Mouse (Mus musculus) layer of hippocampus, adult 9-11 months (tissue): ENCODE data around the gene Speg.

Experiments used
- DNase-seq: peaks from one replicate; pipeline ENCODE4 v3.0.0; 2022

The Speg gene

DNA sequence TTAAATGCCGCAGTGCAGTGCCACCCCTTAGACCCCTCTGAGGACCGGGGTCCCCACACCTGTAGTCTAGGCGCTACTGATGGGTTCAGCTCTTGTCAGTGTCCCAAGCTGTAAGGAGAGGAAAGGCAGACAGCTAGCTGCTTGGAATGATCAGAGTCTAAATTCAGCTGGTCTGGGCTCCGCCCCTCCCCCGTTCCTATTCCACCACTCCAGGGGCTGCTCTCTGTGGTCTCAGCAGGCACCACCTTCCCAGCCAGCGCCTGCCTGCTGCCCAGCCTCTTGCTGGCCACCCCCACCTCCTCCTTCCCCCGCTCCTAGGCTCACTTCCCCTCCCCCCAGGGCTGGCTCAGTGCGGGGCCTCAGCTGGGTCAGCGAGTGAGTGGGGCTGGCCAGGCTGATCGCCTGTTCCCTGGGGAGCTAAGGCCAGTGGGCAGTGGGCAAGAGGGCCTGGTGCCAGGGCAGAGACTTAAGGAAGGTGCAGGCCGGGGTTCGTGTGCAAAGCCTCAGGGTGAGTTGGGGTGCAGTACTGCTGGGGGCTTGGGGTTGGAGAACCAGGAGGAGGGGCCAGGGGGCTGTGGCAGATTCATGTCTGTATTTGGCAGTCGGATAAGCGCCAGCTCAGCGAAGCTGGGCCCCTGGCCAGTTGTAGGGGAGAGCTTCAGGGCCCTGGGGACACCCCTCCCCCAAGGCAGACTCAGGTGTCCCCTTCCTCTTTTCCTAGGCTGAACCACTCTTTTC lies 24.8 kb downstream of the Speg start:
- peak; percentile 75 for DNase-seq

DNA sequence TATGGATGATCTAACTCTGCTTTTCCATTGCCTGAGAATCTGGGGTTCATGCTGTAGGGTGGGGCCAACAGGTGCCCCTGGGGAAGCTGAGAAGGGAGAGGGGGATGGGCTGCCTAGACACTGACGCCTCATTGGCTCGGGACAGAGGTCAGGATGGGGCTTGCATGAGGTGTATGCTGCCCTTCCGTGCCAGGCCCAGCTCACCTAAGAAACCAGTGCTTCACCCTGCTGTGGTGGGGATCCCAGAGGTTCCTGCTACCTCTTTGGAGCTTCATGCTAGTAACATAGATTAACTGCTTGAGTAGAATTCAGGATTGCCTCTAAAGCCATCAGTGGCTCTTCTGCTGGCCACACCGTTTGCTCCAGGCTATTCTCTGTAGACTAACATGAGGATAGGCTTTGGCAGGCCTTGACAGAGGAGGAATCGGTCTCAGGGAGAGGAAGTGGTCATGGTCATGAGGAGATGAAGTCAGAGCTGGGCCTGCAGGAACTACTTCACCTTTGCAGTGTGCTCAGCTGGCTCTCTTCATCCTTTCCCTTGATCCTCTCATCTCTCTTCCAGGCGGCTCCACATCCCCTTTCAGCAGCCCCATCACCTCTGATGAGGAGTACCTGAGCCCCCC lies 25.5 kb downstream of the Speg start:
- no peak for DNase-seq

DNA sequence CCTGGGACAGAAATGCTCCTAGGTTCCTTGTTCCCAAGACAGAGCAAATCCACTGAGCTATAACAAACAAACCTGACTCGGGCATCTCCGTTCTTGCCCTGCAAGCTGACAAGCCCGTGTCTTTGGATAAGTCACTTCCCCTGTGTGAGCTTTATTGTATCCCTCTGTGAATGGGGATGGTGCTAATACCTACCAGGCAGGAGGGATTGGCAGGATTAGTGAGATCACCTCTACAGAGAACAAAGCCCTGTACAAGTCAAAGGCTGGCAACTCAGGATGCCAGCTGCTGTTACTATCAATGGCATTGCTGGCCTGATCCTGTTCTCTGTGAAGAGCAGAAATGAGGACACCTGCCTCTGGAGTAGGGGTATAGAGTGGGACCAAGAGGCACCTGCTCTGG lies 30.4 kb downstream of the Speg start:
- no peak for DNase-seq

DNA sequence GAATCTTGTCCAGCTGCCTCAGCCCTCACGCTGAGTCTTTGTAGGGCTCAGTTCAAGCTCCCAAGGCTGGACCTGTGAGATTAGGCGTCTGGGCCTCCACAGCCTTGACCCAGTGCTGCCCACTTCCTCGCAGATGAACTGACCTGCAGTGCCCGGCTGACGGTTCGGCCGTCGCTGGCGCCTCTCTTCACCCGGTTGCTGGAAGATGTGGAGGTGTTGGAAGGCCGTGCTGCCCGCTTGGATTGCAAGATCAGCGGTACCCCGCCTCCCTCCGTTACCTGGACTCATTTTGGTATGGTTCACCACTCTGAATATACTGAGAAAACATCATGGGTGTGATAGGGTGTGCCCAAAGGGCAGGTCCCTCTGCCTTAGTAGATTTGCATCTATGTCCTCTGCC lies 31.1 kb downstream of the Speg start:
- no peak for DNase-seq

DNA sequence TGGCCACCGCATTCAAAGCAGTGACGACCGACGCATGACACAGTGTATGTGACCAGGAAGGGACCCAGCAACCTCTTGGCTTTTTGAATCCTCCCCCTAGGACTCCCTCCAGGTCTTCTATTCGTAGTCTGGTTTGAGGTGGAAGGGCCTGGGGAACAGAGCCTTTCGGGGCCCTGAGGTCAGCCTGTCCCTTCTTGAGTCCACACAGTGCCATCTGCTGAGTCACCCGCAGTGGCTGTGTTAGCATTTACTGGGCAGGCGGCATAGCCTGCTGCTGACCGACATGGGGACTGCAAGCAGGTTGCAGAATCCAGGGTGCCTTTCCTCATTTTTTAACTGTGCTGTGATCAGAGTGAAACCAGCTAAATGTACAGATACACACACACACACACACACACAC lies 32.0 kb downstream of the Speg start:
- no peak for DNase-seq

DNA sequence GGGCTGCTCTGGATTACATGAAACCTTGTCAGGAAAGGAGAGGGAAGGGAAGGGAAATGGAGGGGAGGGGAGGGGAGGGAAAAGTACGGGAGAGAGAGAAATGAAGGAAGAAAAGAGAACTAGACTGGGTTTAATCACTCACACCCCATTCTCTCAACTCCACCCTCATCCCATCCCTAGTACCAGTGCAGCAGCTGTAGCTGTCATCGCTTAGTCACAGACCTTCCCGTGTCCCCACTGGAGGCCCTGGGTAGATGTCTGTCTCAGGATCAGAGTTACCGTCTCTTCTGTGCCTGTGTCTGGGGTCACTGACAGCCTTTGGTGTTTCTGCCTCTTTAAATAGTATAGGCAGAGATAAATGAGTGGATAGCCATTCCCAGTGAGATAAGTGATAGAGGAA lies 33.1 kb downstream of the Speg start:
- no peak for DNase-seq

DNA sequence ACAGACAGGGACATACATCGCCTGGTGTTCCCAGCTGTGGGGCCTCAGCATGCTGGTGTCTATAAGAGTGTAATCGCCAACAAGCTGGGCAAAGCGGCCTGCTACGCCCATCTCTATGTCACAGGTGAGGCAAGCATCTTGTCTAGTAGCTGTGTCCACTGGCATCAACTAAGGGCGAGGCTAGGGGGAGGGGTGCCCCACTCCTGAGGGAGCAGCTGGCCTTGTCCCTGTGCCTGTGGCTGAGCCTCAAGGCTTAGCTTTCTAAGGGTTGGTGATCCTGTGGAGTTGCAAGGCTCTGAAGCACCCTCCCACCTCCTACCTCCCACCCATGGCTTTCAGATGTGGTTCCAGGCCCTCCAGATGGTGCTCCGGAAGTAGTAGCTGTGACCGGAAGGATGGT lies 34.9 kb downstream of the Speg start:
- no peak for DNase-seq

DNA sequence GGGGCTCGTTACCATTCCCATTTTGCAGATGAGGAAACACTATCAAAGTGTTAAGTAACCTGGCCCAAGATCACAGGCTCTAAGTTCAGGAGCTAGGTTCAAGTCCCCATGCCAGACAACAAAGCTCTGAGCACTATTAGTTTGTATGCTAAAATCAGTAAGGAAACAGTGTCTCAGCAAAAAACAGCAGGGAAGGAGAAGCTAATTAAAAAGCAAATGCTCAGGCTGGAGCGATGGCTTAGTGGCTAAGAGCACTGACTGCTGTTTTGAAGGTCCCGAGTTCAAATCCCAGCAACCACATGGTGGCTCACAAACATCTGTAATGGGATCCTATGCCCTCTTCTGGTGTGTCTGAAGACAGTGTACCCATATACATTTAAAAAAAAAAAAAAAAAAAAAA lies 37.1 kb downstream of the Speg start:
- DNase-seq: no peak

DNA sequence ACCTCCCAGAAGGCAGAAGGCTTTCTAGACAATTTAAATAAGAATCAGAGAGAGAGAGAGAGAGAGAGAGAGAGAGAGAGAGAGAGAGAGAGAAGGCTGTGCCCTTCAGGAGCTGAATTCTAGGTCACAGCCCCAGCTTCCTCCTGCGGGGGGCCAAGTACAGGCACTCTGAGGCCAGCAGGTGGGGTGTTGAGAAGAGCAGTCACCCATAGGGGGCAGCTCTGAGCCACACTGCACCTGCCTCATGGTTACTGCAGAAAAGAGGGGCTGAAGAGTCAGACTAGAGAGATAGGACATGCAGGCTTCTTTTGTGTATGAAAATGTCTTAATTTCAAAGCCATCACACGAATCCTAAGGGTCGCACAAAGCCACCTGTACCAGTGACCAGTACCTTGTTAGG lies 38.7 kb downstream of the Speg start:
- DNase-seq: no peak

DNA sequence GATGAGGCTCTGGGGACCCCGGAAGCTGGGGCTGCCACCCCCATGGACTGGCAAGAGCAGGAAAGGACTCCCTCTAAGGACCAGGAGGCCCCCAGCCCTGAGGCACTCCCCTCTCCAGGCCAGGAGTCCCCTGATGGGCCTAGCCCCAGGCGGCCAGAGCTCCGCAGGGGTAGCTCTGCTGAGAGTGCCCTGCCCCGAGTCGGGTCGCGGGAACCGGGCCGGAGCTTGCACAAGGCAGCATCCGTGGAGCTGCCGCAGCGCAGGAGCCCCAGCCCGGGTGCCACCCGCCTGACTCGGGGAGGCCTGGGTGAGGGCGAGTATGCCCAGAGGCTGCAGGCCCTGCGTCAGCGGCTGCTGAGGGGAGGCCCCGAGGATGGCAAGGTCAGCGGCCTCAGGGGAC lies 46.7 kb downstream of the Speg start:
- no peak for DNase-seq

DNA sequence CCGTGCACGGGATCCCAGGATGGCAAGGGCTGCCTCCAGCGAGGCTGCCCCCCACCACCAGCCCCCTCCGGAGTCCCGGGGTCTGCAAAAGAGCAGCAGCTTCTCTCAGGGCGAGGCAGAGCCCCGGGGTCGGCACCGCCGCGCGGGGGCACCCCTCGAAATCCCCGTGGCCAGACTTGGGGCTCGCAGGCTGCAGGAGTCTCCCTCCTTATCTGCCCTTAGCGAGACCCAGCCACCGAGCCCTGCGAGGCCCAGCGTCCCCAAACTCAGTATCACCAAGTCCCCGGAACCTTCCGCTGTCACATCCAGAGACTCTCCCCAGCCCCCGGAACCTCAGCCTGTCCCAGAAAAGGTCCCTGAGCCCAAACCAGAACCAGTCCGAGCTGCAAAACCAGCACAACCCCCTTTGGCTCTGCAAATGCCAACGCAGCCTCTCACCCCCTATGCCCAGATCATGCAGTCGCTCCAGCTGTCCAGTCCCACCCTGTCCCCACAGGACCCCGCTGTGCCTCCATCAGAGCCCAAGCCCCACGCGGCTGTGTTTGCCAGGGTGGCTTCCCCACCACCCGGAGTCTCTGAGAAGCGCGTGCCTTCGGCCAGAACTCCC lies 47.2 kb downstream of the Speg start:
- no peak for DNase-seq

DNA sequence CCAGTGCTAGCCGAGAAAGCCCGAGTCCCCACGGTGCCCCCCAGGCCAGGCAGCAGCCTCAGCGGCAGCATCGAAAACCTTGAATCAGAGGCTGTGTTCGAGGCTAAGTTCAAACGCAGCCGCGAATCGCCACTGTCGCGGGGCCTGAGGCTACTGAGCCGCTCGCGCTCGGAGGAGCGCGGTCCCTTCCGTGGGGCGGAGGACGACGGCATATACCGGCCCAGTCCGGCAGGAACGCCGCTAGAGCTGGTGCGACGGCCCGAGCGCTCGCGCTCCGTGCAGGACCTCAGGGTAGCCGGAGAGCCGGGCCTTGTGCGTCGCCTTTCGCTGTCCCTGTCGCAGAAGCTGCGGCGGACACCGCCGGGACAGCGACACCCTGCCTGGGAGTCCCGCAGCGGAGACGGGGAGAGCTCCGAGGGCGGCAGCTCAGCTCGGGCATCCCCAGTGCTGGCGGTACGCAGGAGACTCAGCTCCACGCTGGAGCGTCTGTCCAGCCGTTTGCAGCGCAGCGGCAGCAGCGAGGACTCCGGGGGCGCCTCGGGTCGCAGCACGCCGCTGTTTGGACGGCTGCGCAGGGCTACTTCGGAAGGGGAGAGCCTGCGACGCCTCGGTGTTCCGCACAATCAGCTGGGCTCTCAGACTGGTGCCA lies 47.9 kb downstream of the Speg start:
- no peak for DNase-seq

DNA sequence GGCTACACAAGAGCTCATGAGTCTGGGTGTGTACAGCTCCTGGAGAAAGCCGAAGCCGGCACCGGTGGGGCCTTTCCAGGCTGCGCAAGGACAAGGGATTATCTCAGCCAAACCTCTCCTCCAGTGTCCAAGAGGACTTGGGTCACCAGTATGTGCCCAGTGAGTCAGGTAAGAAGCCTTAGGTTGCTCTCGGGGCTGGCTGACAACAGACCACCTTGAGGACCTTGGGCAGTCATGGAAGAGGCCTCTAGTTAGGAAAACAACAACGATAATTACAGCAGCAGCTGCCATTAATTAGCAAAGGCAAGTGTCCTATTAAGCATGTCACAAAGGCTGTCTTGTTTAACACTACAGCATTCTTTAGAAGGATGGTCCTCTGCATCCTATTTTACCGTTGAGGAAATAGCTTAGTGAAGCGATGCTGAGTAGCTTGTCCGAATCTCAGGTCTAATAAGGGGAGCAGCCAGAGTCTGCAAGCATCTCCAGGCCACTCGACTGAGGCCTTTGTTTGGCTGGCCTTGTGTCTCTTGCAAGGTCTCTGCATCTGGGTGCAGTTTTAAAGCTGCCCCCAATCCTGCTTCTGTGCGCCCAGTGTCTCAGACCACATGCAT lies 48.8 kb downstream of the Speg start:
- DNase-seq: no peak

DNA sequence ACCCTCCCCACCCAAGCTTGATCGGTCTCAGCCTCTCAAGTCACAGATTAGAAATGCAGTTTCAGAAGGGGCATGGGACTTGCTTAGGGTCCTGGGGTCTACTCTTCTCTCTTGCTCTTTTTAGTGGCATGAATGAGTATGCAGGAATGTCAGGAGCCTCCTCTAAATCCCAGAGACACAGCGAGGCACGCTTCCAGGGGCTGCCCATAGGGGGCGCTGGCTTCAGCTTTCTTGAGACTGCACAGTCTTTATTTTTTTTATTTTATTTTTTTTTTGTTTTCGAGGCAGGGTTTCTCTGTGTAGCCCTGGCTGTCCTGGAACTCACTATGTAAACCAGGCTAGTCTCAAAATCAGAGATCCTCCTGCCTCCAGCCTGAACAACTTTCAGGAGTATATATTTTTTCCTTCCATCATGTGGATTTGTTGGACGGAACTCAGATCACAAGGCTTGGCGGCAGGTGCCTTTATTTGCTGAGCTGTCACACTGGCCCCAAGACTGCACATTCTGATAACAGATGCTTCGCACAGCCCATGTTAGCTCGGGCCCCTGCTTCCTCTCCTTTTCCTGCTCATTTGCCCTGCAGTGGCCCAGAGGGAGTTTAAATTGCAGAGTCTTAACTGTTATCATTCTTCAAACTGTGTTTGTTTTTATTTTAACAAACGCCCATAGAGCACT lies 50.8 kb downstream of the Speg start:
- no peak for DNase-seq

DNA sequence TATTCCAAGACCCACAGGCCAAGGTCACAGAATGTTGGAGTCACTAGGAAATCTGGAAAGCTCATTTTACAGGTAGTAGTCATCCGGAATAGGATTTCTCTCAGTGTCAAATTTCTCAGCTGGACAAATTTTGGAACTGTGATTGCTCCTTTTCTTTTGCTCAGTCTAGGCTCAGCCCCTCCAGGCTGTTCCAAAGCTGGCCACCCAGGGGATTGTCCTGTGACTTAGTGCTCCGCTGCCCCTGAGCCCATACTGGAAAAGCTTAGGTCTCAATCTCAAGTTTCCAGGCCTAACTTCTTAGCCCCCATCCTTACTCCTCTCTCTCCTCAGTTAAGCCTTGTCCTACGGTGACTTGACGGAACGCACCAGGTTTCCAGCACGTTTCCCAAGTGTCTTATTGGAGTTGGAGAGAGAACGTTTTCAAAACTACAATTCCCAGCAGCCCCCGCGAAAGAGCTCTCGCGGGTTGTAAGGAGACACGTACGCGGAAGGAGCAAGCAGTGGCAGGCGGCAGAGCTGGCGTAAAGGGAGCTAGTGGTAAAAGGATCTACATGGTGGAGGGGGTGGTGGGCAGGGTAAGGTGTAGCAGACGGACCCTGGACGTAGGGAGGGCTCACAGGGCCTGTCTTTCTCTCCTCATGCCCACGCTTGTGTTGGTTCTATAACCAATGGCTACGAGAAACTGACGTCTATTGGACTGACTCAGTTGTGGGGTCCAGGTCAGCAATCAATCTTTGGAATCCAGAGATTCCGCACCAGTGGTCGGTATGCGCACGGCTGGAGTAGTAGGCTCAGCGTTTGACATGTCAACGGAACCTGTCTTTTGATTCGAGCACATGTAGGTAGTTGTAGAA lies 60.6 kb downstream of the Speg start, which contains the start of gene Gmppa:
Gene Gmppa, plus strand, starts transcription at position 456 of the 854 bp plus-strand sequence.
- DNase-seq: peak; percentile 86

DNA sequence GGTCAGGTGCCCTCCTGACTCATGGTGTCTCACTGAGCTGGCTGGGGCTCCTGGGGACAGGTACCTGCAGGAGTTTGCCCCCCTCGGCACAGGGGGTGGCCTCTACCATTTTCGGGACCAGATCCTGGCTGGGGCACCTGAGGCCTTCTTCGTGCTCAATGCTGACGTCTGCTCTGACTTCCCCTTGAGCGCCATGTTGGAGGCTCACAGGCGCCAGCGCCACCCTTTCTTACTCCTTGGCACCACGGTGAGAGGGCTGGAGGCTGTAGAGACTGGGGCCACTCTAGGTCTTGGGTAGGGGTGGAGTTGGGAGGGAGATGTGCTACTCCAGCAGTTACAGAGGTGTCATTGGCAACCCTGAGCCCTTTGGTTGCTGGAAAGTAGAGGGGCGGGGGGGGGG lies 63.7 kb downstream of the Speg start:
- no peak for DNase-seq

DNA sequence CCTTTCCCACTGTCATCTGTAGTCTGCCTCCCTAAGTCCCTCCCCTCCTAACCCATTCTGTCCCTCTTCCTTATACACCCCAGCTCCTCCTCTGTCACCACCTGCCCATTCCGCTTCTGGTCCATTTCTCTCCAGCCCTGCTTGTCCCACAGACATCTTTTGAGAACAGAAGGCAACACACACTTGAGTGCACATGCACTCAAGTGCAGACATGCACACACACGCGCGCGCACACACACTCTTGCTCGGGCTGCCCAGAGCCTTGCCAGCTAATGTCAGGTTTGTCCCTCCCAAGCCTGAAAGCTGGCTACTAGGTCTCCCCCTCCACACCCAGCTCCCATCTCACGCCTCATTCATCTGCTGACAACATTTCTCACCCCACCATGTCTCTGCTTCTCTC lies 65.6 kb downstream of the Speg start:
- no peak for DNase-seq

DNA sequence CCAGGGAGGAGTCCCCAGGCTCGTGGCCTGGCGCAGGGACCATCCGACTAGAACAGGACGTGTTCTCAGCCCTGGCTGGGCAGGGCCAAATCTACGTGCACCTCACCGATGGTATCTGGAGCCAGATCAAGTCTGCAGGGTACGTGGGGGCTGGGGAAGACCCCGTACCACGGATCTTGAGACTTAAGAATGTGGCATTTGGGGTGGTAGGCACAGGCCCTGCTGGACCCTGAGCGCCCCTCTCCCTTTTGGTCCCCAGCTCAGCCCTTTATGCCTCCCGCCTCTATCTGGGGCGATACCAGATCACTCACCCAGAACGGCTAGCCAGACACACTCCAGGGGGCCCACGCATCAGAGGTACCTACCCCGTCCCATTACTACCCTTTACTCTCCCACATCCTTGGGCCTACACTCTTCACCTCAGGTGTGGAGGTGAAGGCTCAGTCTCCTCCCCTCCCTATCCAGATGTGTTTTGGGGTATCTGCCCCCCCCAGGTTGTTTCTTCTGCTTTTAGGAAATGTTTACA lies 66.4 kb downstream of the Speg start:
- DNase-seq: no peak

DNA sequence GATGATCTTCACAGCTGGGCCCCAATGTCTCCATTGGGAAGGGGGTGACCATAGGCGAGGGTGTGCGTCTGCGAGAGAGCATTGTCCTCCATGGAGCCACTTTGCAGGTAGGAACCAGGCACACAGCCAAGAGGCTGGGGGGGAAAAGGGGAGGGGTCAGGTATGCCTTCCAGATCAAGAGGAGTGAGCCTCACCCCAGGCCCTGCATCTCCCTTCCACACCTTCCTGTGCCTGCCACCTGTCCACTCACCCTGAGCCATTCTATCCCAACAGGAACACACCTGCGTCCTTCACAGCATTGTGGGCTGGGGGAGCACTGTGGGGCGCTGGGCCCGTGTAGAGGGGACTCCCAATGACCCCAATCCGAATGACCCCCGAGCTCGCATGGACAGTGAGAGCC lies 67.1 kb downstream of the Speg start:
- no peak for DNase-seq

DNA sequence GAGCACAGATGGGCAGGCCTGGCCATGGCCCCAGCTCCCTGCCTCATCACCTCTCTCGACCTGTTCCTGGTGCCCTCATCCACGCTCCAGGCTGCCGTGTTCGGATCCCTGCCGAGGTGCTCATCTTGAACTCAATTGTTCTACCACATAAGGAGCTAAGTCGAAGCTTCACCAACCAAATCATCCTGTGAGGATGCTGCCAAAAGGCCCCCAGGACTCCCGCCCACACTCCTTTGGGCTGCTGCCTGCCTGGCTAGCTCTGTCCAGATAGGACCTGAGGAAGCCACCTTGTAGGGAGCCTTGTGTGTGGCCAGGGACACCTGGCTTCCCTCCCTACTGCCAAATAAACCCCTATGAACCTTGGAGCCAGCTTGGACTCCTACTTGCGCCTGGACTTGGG lies 67.7 kb downstream of the Speg start:
- DNase-seq: no peak

DNA sequence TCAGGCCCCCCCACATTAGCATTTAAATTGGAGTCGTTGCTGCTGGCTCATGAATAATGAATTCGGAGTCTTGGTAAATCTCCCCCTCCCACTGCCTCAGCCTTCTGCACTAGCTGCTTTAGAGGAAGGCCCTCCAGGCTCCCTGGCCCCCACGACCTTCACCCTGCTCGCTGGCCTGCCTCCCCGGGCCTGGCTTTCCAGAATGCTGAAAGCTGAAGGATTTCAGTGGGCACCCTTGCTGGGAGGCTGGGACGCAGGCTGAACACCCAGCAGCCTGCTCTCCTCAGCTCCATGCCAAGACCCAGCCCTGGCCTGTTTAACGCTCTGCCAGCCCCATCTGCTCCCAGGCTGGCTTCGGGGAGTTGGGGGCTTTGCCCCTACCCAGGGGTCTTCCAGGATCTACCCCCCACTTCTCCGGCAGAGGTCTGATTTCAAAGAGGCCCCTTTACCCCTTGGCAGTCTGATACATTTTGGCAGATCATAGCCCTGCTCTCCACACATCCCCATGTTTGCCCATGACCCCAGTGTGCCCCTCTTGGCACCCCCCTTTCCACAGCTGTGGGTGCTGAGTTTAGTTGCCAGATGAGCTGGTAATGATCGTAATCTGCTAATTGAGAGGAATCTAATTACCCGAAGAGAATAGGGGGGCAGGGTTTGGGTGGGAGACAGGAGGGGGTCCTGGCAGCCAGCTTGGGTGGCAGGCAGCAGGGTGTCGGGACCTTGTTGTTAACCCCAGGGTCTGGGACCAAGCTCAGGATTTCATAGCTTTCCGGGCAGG lies 68.3 kb downstream of the Speg start:
- no peak for DNase-seq
